Mouse (Mus musculus): ENCODE data around the gene Gm9970.
A peak's percentile ranks its signal among the peaks of the same experiment; 100 is the strongest.

Gm9970 gene

DNA sequence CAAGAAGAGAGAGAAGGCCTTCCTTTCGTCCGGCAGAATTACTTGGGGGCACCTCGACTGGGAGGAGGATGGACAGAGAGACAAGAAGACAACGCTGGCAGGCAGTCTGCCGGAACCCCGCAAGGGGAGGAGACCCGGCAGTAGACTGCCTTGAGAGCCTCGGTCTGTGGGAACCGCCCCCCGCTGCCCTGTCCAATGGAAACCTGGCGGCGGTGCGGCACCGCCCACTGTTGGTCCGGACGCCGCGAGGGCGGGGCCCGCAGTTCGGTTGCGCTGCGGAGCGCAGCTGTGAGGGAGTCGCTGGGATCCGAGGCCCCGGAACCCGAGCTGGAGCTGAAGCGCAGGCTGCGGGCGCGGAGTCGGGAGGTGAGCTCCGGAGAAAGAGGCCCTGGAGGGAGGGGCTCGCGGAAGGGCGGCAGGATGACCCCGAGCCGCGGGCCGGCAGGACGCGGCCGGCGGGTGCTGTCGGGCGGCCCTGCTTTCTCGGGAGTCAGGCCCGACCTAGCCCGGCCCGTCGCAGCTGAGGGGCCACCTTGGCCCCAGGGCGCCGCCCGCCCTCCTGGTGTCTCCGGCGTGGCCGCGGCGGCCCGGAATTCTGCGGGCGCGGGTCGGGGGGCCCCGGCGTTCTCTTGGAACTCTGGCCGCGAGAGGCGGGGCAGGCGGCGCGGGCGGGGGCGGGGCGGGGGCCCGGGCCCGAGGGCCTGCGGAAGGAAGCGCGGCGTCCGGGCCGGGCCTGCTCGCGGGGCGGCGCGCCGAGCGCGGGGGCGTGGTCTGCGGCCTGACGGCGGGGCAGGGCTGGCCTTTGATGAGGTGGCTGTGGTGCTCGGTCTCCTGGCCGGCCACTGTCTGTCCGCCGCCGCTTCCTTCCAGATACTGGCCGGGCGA is at the start of gene Gm9970, which contains the start of gene Nrbp1:
Gm9970 (minus strand) TSS at position 596 of the 885 bp plus-strand sequence.
Nrbp1 (plus strand) TSS at position 228 of the 885 bp plus-strand sequence.
- DNase-seq (ENCODE audit: inconsistent age in 2 of 2, low spot score in 1 of 2), result peak; percentile 98

DNA sequence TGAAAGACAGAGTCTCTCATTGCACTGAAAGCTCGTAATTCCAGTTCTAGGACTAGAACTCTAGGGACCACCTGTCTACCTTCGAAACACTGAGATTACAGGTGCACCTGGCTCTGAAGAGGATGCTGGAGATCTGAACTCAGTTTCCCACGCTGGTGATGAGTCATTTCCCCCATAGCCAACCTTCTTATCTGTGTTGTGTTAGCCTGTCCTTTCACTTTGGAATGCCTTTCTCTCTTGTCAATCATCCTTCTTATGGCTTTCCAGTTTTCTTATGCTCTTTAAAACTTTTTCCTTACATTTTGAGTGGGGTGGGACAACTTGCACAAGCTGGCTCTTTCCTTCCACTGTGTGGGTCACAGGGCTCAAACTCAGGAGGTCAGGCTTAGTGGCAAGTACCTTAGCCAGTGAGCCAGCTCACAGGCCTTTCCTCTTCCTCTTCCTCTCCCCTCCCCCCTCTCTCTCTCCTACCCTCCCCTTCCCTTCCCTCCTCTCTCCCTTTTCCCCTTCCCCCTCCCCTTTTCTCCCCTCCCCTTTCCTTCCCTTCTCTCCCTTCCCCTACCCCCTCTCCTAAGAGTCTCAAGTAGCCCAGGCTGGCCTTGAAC is 48.7 kb upstream of the Gm9970 start:
- DNase-seq (ENCODE audit: inconsistent age in 2 of 2, low spot score in 1 of 2), result no peak

DNA sequence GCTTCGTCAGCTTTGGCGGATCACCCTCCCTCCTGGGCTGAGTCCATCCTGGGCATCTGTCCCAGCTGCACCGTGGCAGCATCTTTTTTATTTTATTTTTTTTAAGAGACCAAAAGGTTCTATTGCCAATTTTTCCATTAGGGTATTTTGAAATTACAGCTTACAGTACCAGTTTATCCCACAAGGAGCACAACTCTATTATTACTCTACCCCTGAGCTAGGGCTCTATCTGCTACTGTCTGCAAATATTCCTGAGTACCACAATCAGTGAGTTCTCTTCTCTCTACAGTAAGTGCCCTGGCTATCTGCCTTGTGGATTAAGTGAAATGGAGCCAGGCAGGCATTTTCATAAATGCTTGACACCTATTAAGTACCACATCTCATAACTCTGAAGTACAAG is 47.6 kb upstream of the Gm9970 start:
- DNase-seq (ENCODE audit: inconsistent age in 2 of 2, low spot score in 1 of 2), result no peak

DNA sequence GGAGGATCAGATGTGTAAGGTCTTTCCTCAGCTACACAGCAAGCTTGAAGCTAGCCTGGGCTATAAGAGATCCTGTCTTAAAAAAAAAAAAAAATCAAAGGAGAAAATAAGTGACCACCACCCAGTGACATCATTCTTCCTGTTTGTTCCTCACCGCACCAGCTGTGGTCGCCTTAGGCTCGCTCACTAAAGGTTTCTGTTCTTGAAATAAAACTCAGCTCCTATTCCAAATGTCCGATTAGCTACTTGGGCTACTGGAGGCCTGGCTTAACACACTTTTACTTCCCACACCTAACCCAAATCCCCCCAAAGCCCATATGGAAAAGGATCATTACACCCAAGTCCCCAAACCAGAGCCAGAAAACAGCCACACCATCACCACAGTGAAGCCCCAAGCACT is 47.2 kb upstream of the Gm9970 start:
- DNase-seq (ENCODE audit: inconsistent age in 2 of 2, low spot score in 1 of 2), result no peak

DNA sequence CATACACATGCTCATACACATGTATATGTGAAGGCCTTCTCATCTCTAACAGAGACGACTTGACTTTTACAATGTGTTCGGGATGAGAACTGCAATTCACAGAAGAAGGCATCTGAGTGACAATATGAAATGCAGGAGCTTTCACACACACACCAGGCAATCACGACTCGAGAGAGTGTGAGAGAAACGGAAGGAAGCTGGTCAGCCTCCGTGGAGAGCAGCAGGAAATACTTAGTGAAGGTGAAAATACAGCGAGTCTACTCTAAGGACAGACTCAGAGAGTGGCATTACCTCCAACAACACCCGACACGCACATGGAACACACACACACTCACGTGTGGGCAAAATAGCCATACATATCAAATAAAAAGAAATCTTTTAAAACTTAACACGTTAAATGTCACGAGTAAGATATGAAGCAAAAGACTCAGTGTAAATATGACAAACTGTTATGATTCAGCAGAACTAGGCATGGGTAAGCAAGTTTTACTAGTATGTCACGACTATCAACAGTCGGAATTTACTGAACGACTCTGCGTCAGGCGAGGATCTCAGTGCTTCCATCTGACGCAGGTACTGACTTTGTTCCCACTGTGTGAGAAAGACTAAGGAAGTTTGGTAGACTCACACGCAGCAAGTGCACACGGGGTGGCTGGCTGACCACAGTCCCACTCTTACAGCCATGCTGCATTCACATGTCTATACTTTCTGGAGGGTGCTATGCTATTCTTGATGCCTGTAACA is 38.4 kb upstream of the Gm9970 start:
- DNase-seq (ENCODE audit: inconsistent age in 2 of 2, low spot score in 1 of 2), result no peak

DNA sequence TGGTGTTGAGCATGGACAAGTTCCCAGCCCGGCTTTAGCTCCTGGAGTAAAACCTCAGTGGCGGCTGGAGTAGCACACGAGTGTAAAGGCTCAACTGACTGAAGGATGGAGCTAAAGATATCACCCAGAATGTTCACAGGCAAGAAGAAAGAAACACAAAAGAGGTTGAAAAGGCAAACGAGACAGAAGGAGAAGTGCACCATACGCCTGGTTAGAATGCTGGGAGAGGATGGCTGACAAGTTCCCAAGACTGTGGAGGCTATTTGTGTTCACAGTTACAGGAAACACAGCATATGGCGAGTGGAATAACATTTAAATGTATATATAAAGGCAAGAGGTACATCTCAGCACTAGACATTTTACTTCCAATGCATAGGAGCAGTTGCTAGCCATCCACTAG is 32.0 kb upstream of the Gm9970 start:
- DNase-seq (ENCODE audit: inconsistent age in 2 of 2, low spot score in 1 of 2), result no peak

DNA sequence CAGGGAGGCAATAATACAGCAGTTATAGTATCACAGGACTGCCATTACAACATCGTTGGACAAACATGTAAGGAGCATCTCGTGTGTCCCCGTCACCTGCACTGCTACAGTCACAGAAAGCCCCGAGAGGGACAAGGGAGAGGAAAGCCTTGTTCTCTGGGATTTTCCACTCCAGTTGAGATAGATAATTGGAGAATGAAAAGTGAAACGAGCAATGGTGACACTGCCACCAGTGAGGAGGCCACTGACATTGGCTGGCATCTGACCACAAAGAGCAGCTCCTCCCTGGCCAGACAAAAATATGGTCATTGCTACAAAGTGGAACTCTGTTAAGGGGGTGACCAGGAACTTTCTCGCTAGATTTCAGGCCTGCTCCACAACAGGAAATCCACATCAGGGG is 26.7 kb upstream of the Gm9970 start:
- no peak for DNase-seq (ENCODE audit: inconsistent age in 2 of 2, low spot score in 1 of 2)

DNA sequence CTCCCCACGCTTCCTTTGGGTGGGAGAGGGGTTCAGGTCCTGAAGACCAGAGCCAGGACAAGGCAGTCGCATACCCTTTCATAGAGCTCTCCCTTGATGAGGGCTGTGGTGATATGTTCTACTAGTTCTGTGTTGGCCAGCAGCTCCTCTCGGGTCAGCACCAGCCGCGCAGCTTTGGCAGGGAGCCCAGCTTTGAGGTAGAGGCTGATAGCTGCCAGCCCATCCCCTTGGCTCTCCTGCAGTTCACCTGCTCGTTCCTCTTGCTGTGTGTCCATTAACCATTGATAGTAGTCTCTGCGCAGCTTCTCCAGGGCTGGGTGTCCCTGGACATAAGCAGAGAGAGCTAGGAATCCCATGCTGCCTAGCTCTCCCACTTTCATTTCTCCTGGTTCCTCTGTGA is 25.1 kb upstream of the Gm9970 start:
- DNase-seq (ENCODE audit: inconsistent age in 2 of 2, low spot score in 1 of 2), result no peak

DNA sequence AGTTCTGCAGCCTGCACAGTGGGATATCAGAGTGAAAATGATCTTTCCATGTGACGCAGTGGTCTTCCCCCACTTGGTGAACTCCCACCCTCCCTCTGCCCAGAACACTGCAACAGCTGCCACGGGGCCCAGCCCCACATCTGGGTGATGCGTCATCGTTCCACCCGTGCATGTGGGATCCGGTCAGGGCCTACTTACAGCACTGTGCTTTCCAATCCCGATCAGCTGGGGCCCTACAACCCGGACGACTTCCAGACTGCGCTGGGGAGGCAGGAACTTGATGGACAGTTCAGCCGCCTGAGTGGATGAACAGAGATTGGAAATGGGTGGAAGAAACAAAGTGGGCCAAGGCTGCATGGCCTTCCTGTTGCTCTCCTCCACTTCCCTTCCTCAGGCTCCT is 16.6 kb upstream of the Gm9970 start:
- no peak for DNase-seq (ENCODE audit: inconsistent age in 2 of 2, low spot score in 1 of 2)

DNA sequence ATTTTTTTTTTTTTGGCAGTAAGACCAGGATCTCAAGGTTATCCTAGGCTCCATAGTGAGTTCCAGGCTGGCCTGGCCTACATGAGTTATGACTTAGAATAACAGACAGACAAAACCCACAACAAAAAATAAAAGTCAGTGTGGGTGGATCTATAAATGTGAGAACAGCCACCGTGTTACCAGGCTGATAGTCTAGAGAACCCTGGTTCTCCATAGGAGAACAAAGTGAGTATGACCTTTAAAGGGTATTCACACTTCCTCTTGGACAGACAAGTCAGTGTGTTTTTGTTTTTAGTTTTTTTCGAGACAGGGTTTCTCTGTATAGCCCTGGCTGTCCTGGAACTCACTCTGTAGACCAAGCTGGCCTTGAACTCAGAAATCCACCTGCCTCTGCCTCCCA is 14.9 kb upstream of the Gm9970 start:
- DNase-seq (ENCODE audit: inconsistent age in 2 of 2, low spot score in 1 of 2), result no peak

DNA sequence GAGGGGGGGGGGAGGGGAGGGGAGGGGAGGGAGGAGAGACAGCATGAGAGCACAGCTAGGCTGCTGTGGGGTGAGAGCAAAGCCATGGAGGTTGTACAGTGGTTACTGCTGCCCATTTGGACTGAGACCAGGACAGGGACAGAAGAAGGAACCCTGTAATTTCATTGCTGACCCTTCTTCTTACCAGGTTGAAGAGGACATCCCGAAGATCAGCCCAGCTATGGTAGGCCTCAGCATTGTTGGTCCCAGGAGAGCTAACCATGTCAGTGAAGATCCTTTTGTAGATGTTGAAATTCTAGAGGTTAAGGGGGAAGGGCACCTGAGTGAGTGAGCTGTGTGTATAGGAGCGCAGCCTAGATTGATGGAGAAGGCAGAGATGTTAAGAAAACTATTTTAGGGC is 14.3 kb upstream of the Gm9970 start:
- no peak for DNase-seq (ENCODE audit: inconsistent age in 2 of 2, low spot score in 1 of 2)

DNA sequence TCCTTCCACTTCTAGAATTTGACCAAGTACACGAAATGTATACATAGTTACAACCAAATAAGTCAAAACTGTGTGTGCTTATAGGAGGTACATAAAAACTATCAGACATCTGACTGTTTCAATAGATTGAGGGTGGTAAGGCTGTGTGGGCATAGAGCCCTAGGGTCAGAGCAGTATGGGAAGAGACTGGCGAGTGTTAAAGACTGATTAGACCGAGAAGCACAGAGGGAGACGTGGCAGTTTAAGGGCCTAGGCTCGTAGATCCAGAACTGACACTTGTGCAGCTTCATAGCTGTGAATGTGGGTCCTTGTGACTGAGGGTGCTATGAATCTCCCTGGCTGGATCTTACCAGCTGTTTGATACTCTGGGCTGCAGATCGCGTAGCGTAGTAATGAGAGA is 13.9 kb upstream of the Gm9970 start:
- DNase-seq (ENCODE audit: inconsistent age in 2 of 2, low spot score in 1 of 2), result no peak

DNA sequence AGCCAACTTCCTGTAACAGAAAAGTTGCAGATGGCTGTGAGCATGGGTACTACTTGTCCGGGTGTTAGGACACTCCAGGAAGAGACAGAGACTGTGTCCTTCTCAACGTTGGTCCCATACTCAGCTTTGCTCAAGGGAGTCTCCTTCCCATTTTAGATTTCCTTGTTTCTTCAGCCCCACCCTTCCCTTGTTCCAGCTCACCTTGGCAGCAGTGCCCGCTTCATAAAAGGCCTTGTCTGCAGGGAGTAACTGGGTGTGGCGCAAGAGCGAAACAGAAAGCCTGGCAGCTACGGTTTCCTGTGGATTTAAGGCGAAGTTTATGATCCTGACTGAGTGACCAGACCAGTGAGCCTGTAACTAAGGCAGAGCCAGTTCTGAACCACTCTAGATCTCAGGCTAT is 13.4 kb upstream of the Gm9970 start:
- DNase-seq (ENCODE audit: inconsistent age in 2 of 2, low spot score in 1 of 2), result peak in 1 of 2 experiments; percentile 76

DNA sequence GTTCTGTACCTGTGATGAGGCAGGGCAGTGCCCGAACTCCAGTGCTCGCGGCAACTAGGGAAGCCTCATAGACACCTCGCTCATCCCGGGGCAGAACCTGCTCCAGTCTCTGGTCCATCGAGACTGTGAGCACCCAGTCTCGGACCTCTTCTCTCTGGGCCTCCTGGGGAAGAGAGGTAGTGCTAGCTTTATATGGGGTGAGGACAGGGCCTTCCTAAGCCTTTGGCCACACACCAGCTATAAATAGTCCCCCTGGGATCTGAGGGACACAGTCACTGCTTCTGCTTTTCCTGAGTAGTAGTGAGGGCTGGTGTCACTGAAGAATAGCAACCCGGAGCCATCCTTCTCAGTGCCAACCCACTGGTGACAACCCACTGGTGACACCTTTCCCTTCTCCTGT is 12.8 kb upstream of the Gm9970 start:
- DNase-seq (ENCODE audit: inconsistent age in 2 of 2, low spot score in 1 of 2), result no peak

DNA sequence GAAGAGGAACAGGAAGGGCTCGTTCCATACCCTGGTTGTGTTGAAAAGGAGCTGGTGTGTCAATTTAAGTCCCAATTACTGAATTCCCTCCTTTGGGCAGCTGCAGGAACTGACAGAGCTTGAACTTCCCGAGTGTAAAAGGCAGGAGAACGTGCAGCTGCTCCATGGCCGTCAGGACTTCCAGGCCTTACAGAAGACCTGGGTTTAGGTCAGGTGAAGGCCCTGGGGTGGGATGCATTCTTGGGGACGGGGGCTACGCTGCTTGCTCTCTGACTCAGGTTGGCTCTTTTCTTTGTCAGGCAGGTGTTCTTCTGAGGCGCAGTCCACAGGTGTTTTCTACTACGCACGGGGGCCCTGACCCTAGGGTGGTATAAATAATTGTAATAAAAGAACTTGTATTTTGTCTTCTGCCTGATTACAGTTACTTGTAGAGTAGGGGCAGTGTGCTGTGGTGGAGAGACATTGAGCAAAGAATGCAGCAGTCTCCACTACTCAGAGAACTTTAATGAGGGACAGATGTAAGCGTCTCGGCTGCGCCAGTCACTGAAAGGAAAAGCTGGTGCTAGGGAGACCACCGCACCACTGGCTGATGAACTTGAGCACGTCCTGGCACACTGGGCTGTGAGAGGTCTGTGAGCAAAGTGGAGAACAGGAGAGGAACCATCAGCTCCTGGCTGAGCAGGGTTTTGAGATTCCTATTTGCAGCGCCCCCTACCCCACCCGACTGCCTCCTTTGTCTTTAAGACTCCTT is 11.9 kb upstream of the Gm9970 start:
- no peak for DNase-seq (ENCODE audit: inconsistent age in 2 of 2, low spot score in 1 of 2)

DNA sequence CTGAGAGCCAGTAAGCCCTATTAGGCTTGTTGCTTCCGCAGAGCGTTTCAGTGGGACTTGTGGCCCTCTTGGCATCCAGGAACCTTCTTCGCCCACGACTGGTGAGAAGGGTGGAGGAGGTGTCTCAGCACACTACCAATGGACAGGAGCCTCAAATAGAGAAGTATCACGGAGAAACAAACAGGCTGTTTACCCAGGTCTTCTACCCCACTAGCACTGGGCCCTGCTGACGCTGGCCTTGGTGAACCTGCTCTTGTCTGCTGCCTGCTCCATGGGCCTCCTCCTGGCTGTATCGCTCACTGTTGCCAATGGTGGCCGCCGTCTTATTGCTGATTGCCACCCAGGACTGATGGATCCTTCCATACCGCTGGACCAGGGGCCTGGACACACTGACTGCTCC is 11.1 kb upstream of the Gm9970 start:
- DNase-seq (ENCODE audit: inconsistent age in 2 of 2, low spot score in 1 of 2), result no peak

DNA sequence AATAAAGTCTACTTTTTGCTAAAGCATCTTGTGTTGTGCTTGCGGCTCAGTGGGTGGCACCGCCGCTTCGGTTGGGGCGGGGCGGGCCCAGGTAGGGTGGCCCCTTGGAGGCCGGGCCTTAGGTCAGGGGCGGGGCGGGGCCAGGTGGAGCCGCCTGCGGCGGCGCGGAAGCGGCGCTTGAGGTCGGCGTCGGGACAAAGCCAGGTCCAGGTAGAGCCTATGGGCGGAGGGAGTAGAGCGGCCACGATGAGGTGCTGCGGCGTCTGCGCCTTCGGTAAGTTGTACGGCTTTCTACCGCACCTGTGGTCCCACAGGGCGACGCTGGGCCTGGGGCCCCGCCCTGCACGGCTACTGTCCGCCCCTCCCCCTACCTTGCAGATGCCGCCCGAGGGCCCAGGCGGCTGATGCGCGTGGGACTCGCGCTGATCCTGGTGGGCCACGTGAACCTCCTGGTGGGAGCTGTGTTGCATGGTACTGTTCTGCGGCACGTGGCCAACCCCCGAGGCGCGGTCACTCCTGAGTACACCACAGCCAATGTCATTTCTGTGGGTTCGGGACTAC is 10.6 kb upstream of the Gm9970 start, which contains the start of gene Krtcap3:
Krtcap3 (plus strand) TSS at position 151 of the 561 bp plus-strand sequence.
- peak in 1 of 2 experiments; percentile 49 for DNase-seq (ENCODE audit: inconsistent age in 2 of 2, low spot score in 1 of 2)

DNA sequence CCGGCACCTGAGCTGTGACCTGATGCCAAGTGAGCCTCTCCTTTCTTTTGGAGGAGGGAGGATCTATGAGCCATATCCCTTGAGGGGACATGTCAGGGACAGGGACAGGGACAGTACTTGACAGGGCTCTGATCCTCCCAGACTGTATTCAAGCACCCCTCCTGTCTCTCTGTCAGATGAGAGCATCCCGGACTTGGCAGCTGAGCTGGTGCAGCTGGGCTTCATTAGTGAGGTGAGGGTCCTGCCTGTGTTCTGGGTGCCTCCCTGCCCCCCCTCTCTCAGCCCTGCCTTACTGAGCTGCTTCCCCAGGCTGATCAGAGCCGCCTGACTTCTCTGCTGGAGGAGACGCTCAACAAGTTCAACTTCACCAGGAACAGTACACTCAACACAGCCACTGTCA is 9.7 kb upstream of the Gm9970 start:
- DNase-seq (ENCODE audit: inconsistent age in 2 of 2, low spot score in 1 of 2), result no peak

DNA sequence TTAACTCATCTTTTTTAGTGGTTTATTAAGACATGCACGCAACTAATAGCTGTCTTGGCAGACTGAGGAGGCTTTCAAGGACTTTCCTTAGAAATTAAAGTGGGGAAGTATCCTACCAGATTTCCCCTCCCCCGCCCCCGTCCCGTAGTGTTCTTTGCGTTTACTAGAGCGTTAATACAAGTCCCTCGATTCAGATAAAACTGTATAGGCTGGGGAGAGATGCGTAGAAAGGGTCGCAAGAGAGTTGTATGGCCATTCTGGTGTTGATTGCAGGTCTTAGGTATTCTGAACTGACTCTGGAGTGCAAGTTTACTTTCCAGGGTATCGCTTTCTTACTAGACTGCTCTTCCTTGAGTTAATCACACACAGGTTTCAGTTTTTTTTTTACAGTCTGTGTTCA is 1.2 kb upstream of the Gm9970 start:
- DNase-seq (ENCODE audit: inconsistent age in 2 of 2, low spot score in 1 of 2), result no peak

DNA sequence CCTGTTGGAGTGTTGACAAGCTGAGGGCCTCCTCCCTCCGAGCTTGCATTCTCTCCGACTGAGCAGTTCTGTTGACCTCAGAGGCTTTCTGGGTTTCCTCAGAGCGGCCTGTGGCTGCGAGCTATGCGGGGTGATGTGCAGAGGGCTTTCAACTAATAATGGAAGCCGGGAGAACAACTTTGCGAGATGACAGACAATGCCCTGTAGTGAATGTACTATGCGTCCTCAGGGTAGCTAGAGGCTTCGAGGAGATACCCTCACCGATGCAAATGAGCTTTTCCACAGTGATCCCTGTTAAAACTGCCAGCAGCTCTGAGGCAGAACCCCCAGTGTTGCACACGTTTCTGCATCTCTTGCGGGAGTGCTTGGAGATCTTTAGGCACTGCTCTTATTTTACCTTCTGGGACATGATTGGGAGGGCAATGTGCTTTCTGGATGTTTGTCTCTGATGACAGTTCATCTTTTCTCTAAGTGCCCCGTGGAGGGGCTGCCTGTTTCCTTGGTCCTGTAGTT is 546 bp upstream of the Gm9970 start:
- DNase-seq (ENCODE audit: inconsistent age in 2 of 2, low spot score in 1 of 2), result no peak

DNA sequence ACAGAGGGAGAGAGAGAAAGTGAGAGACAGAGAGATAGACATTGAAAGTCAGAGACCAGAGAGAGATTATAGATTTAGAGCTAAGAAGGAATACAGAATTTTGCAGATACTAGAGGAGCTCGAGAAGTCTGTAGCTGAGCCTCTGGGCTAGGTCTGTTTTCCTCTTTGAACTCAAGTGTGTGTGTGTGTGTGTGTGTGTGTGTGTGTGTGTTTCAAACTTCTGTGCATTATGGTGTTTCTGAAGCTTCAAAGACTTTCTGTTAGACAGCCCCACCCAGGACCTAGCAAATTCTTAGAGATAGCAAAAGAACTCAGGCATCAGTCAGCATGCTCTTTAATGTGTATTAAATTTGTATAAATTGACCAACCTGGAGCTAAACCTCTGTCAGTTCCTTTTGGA is 14.4 kb downstream of the Gm9970 start:
- no peak for DNase-seq (ENCODE audit: inconsistent age in 2 of 2, low spot score in 1 of 2)

All from adrenal gland, adult (tissue).